17 mouse cellular contexts compared by ENCODE assay signal in genomic region chr3:22047203-22047602, GRCm38 (mm10). TPM values are rescaled to one million over a fixed set of nuclear protein-coding genes. Genes with fewer than 3 reads are reported as not detected.
DNase-seq lines count a peak whose midpoint lies in the region; ATAC-seq lines count a peak whose summit lies in the region.
"Had no signal": no experiment of that assay in that cellular context is flagged by ENCODE, and none has a peak within 500 bp of the region (broad histone marks: within the 10 kb centered on the region; RNA-seq: fewer than 3 reads in every experiment).

No protein-coding gene starts in this region.

- H3K4me1 ChIP-seq in heart, embryonic 10.5 days = no peaks in the 10 kb centered on the region
- H3K4me1 ChIP-seq in heart, embryonic 13.5 days = 0 out of 2 replicates have a peak, but pooled peaks cover 4% of the 10 kb centered on the region
- H3K4me1 ChIP-seq: embryonic facial prominence, embryonic 15.5 days; limb, embryonic 13.5 days; midbrain, embryonic 13.5 days had no signal

- no peak overlapping the region for H3K4me3 ChIP-seq in heart, embryonic 10.5 days
- no peak overlapping the region for H3K4me3 ChIP-seq in heart, embryonic 13.5 days
- H3K4me3 ChIP-seq: embryonic facial prominence, embryonic 15.5 days; limb, embryonic 13.5 days; midbrain, embryonic 13.5 days had no signal

- no peak overlapping the region for H3K27ac ChIP-seq in heart, embryonic 10.5 days
- no peak overlapping the region for H3K27ac ChIP-seq in heart, embryonic 13.5 days (replicated peaks)
- H3K27ac ChIP-seq: embryonic facial prominence, embryonic 15.5 days; hindbrain, postnatal 0 days; limb, embryonic 13.5 days; midbrain, embryonic 13.5 days had no signal

- no peak for ATAC-seq in heart, embryonic 13.5 days (ENCODE audit: extremely low read depth, insufficient number of reproducible peaks, low FRiP score, low TSS enrichment)
- ATAC-seq: forebrain, embryonic 14.5 days; hindbrain, postnatal 0 days; liver, postnatal 0 days; midbrain, embryonic 13.5 days had no signal

- no peaks in the 10 kb centered on the region for H3K27me3 ChIP-seq in heart, embryonic 10.5 days (ENCODE audit: insufficient read depth, poor library complexity, severe bottlenecking)
- H3K27me3 ChIP-seq in heart, embryonic 13.5 days (replicated peaks) = no peaks in the 10 kb centered on the region
- H3K27me3 ChIP-seq: embryonic facial prominence, embryonic 15.5 days; limb, embryonic 13.5 days; midbrain, embryonic 13.5 days had no signal

- H3K9me3 ChIP-seq in heart, embryonic 10.5 days = no peaks in the 10 kb centered on the region
- peaks cover 12% of the 10 kb centered on the region for H3K9me3 ChIP-seq in heart, embryonic 13.5 days
- H3K9me3 ChIP-seq: embryonic facial prominence, embryonic 15.5 days had no signal

- DNase-seq in heart, adult 11 months = peak; percentile 95
- DNase-seq in heart, embryonic 10.5 days (ENCODE audit: low spot score) = no peak
- peak; percentile 52 for DNase-seq in ES-CJ7 (ENCODE audit: low read depth, low spot score)
- DNase-seq in kidney, postnatal 10 days = peak; percentile 15
- DNase-seq in thymus, postnatal 0 days (ENCODE audit: low spot score) = no peak
- no peak for DNase-seq in urinary bladder, adult 2 months (ENCODE audit: low spot score)
- DNase-seq: cerebellum, adult 11 months; liver, postnatal 0 days; lung, postnatal 36 days; right cerebral cortex, postnatal 4 days; thymus, postnatal 36 days had no signal

- 89% methylated on average over 14 of the region's 14 CpGs for WGBS in heart, embryonic 10.5 days
- WGBS in heart, embryonic 13.5 days = 67% methylated on average over 14 of the region's 14 CpGs

- H3K36me3 ChIP-seq in heart, embryonic 10.5 days = no peaks in the 10 kb centered on the region
- no peaks in the 10 kb centered on the region for H3K36me3 ChIP-seq in heart, embryonic 13.5 days
- H3K36me3 ChIP-seq: embryonic facial prominence, embryonic 15.5 days; limb, embryonic 13.5 days; midbrain, embryonic 13.5 days had no signal

- H3K9ac ChIP-seq in heart, embryonic 13.5 days = no peak overlapping the region
- H3K9ac ChIP-seq: embryonic facial prominence, embryonic 15.5 days; limb, embryonic 13.5 days; liver, postnatal 0 days; midbrain, embryonic 13.5 days had no signal

- H3K4me2 ChIP-seq in heart, embryonic 13.5 days = 0 out of 2 replicates have a peak overlapping the region, but pooled peaks have one; percentile 2
- H3K4me2 ChIP-seq: embryonic facial prominence, embryonic 15.5 days; limb, embryonic 13.5 days; midbrain, embryonic 13.5 days had no signal

RNA-seq across cellular contexts. Expression of gene Tbl1xr1, which starts 29.2 kb away (rescaled TPM):
- 17.7 and 18.7 TPM in 2 replicates for polyA plus RNA-seq in heart, embryonic 10.5 days (2016; fragmentation: Nextera tagmentation; extraction: Ambion mirVana)
- 10.5 and 15.5 TPM in 2 replicates for polyA plus RNA-seq in heart, embryonic 13.5 days (2015; fragmentation: Nextera tagmentation; extraction: Ambion mirVana)
- polyA plus RNA-seq in thymus, postnatal 0 days (2015; fragmentation: Nextera tagmentation; extraction: Ambion mirVana) = 27.0 and 30.6 TPM in 2 replicates
- polyA plus RNA-seq in urinary bladder, adult 2 months (2012; rRNA removed) = 24.9 and 34.9 TPM in 2 replicates

Comparison
In these comparisons a context has a peak if more than half of its experiments do, and no peak if none do; other contexts are left out.
1. DNase-seq: peak in heart, adult 11 months (single experiment), ES-CJ7 (single experiment) and kidney, postnatal 10 days (single experiment); none in heart, embryonic 10.5 days (single experiment), thymus, postnatal 0 days (single experiment) and urinary bladder, adult 2 months (single experiment).